Mouse (Mus musculus): ENCODE measurements around the gene Tspan5. TPM values are rescaled to one million over a fixed set of nuclear protein-coding genes. Genes with fewer than 3 reads are reported as not detected.

Tspan5 gene
- polyA plus RNA-seq, 1 experiment from 2014 or later, result 60.2 TPM

GRCm38 (mm10) chr3:138722152-138722551 is 19.8 kb upstream of the Tspan5 start:
- Histone ChIP-seq H3K4me3 (no peak overlapping the region), H3K36me3 (ENCODE audit: poor library complexity, severe bottlenecking) (no peaks in the 10 kb centered on the region), H3K27ac (no peak overlapping the region), H3K9me3 (replicated peaks) (no peaks in the 10 kb centered on the region), H3K4me2 (no peak overlapping the region), H3K4me1 (peaks cover 4% of the 10 kb centered on the region; the same call in 1 of the 2 replicates), H3K9ac (no peak overlapping the region), H3K27me3 (no peaks in the 10 kb centered on the region)
- WGBS, result 89% methylated on average over 5 of the region's 5 CpGs
- ATAC-seq, result no peak

DNA sequence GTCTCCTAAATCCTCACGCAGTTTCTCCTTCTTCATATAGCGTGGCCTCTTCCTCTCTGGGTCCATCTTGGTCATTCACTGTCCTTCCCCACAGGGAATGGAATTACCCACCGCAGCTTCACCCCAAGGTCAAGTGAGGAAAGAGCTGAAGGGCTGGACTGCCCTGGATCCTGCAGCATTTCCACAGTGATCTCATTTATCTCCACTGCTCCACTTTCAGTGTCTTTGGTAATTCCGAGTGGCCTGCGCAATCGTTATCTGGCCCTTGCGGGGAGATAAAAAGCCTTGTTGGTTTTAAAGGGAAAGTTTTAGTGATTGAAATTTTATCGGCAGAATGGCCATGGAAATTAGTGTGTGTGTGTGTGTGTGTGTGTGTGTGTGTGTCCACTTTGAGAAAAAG is 14.4 kb upstream of the Tspan5 start:
- WGBS, result 82% methylated on average over 8 of the region's 8 CpGs
- H3K4me3 ChIP-seq, result no peak overlapping the region
- no peaks in the 10 kb centered on the region for H3K27me3 ChIP-seq
- H3K4me2 ChIP-seq, result no peak overlapping the region
- H3K27ac ChIP-seq, result no peak overlapping the region
- H3K9me3 ChIP-seq (replicated peaks), result no peaks in the 10 kb centered on the region
- H3K4me1 ChIP-seq, result no peaks in the 10 kb centered on the region
- H3K9ac ChIP-seq, result no peak overlapping the region
- no peak for ATAC-seq
- H3K36me3 ChIP-seq (ENCODE audit: poor library complexity, severe bottlenecking), result no peaks in the 10 kb centered on the region

- no peaks in the 10 kb centered on the region for H3K36me3 ChIP-seq (ENCODE audit: poor library complexity, severe bottlenecking)
- H3K9ac ChIP-seq, result no peak overlapping the region
- H3K9me3 ChIP-seq (replicated peaks), result no peaks in the 10 kb centered on the region
- no peak for ATAC-seq
- no peaks in the 10 kb centered on the region for H3K4me1 ChIP-seq
- no peaks in the 10 kb centered on the region for H3K27me3 ChIP-seq
- no peak overlapping the region for H3K4me3 ChIP-seq
- WGBS, result 88% methylated on average over 3 of the region's 3 CpGs
- H3K27ac ChIP-seq, result no peak overlapping the region
- H3K4me2 ChIP-seq, result no peak overlapping the region
Measured at GRCm38 (mm10) chr3:138728840-138729239, 13.2 kb upstream of the Tspan5 start.

DNA sequence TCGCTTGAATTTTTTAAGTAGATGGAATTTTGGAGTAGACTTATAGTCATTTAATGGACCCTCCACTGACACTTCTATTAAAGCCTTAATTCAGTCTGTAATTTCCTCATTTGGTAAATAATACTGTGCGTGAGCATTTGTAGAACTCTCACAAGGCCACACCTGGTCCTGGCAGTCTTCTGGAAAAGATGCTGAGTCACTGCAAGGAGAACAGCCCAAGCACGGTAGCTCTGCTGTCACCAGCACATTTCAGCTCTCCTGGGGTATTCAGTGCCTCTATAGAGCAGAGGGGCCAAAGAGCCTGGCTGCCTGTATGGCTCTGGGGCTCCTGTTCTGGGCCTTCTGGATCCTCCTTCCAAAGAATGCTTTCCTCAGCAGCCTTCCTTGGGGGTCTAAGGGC is 11.2 kb upstream of the Tspan5 start:
- Histone ChIP-seq H3K36me3 (ENCODE audit: poor library complexity, severe bottlenecking) (no peaks in the 10 kb centered on the region), H3K27me3 (no peaks in the 10 kb centered on the region), H3K4me2 (no peak overlapping the region), H3K9ac (no peak overlapping the region), H3K27ac (no peak overlapping the region), H3K4me1 (no peaks in the 10 kb centered on the region), H3K9me3 (replicated peaks) (no peaks in the 10 kb centered on the region), H3K4me3 (no peak overlapping the region)
- no peak for ATAC-seq
- 69% methylated on average over 3 of the region's 3 CpGs for WGBS

DNA sequence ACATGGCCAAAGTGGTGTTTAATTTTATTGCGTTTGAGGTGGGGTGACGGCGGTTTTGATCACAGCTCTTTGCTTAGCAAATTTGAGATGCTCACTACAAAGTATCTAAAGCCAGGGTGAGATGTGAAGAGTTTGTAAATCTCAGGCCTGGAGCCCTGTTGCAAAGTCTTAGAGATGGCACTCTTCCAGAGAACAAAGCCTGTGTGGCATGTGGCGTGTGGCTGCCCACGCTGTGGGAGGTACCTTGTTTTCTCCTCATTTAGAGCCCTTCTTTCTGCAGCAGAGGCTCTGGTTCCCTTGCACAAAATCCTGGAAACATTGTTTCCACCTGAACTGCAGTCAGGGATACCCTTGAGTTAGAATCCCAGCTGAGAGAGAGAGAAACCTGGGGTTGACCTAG is 6.2 kb upstream of the Tspan5 start:
- Histone ChIP-seq H3K9me3 (replicated peaks) (no peaks in the 10 kb centered on the region), H3K27ac (no peak overlapping the region), H3K4me2 (no peak overlapping the region), H3K27me3 (peaks cover 3% of the 10 kb centered on the region; the same call in 1 of the 2 replicates), H3K4me3 (no peak overlapping the region), H3K9ac (no peak overlapping the region), H3K4me1 (no peaks in the 10 kb centered on the region), H3K36me3 (ENCODE audit: poor library complexity, severe bottlenecking) (no peaks in the 10 kb centered on the region)
- ATAC-seq, result no peak
- 83% methylated on average over 5 of the region's 5 CpGs for WGBS

GRCm38 (mm10) chr3:138739150-138739700 is 2.8 kb upstream of the Tspan5 start:
- H3K4me1 ChIP-seq, result peaks cover 12% of the 10 kb centered on the region
- H3K36me3 ChIP-seq (ENCODE audit: poor library complexity, severe bottlenecking), result no peaks in the 10 kb centered on the region
- H3K27ac ChIP-seq, result no peak overlapping the region
- WGBS, result 89% methylated on average over 4 of the region's 4 CpGs
- H3K9me3 ChIP-seq (replicated peaks), result no peaks in the 10 kb centered on the region
- H3K9ac ChIP-seq, result no peak overlapping the region
- no peak overlapping the region for H3K4me3 ChIP-seq
- ATAC-seq, result no peak
- H3K4me2 ChIP-seq, result no peak overlapping the region
- H3K27me3 ChIP-seq, result peaks cover 8% of the 10 kb centered on the region; the same call in 1 of the 2 replicates

DNA sequence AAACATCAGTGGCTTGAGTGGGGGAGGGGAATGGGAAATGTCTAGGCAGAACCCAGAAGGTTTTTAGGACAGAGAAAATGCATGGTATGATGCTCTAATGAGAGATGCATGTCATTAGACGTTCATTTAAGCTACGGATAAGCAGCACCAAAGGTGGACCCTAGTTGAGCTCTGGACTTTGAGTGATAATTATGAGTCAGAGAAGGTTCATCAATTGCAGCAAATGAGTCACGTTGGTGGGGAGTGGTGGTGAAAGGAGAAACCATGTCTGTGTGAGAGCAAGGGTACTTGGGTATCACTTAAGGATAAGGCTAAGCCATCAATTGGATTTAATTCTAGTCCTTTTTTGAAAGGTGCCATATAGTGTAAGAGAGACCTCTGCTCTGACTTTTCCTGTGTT is 1.7 kb upstream of the Tspan5 start:
- no peaks in the 10 kb centered on the region for H3K36me3 ChIP-seq (ENCODE audit: poor library complexity, severe bottlenecking)
- peaks cover 23% of the 10 kb centered on the region for H3K4me1 ChIP-seq
- peaks cover 8% of the 10 kb centered on the region; the same call in 1 of the 2 replicates for H3K27me3 ChIP-seq
- H3K9me3 ChIP-seq (replicated peaks), result no peaks in the 10 kb centered on the region
- H3K27ac ChIP-seq, result no peak overlapping the region
- no peak overlapping the region for H3K9ac ChIP-seq
- ATAC-seq, result no peak
- no peak overlapping the region for H3K4me3 ChIP-seq
- no peak overlapping the region for H3K4me2 ChIP-seq
- WGBS, result 83% methylated on average over 3 of the region's 3 CpGs

- Histone ChIP-seq H3K4me1 (peaks cover 28% of the 10 kb centered on the region), H3K9me3 (replicated peaks) (no peaks in the 10 kb centered on the region), H3K27me3 (peaks cover 8% of the 10 kb centered on the region; the same call in 1 of the 2 replicates), H3K27ac (no peak overlapping the region), H3K9ac (peak overlapping the region; percentile 93; the same call in 1 of the 2 replicates), H3K36me3 (ENCODE audit: poor library complexity, severe bottlenecking) (no peaks in the 10 kb centered on the region), H3K4me3 (peak overlapping the region; percentile 87; the same call in 1 of the 2 replicates), H3K4me2 (peak overlapping the region; percentile 79)
- no peak for ATAC-seq
- 71% methylated on average over 8 of the region's 8 CpGs for WGBS
Measured at GRCm38 (mm10) chr3:138740843-138741540, 1.0 kb upstream of the Tspan5 start.

GRCm38 (mm10) chr3:138742566-138742930 is 553 bp downstream of the Tspan5 start:
- peaks cover 31% of the 10 kb centered on the region for H3K4me1 ChIP-seq
- WGBS, result under 1% methylated on average over 23 of the region's 23 CpGs
- H3K9me3 ChIP-seq (replicated peaks), result no peaks in the 10 kb centered on the region
- no peaks in the 10 kb centered on the region for H3K36me3 ChIP-seq (ENCODE audit: poor library complexity, severe bottlenecking)
- peak; percentile 9 for ATAC-seq
- H3K4me3 ChIP-seq, result peak overlapping the region; percentile 87
- H3K4me2 ChIP-seq, result peak overlapping the region; percentile 79
- H3K9ac ChIP-seq, result peak overlapping the region; percentile 93
- peak overlapping the region; percentile 91 for H3K27ac ChIP-seq
- peaks cover 8% of the 10 kb centered on the region; the same call in 1 of the 2 replicates for H3K27me3 ChIP-seq

DNA sequence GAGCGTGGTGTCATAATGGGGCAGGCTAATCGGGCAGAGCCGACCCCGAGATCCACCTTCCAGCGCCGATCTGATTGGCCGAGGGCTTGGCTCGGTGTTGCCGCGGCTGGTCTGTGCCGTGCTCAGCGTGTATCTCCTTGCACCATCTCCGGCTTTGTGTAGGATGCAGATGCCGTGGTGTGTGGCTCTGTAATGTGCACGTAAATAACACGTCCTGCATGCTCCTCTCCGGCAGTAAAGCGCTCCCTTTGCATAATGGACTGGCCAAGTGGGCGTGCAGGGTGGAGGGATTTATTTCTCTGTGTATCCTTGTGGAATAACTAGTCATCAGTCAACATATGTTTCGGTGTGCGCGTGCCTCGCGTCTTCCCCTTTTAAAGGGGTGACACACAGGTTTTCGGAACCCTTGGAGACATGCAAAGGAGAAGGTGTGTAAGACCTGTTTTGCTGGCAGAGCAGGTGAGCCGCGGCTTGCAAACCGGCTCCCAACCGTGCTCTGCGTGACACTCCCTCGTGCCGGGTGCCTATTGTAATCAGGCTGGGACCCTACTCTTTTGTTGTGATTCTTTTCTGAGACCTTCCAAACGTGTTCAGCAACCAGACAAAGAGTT is 1.2 kb downstream of the Tspan5 start:
- under 1% methylated on average over 33 of the region's 33 CpGs for WGBS
- ATAC-seq, result peak; percentile 86
- H3K9me3 ChIP-seq (replicated peaks), result no peaks in the 10 kb centered on the region
- peak overlapping the region; percentile 91 for H3K27ac ChIP-seq
- H3K36me3 ChIP-seq (ENCODE audit: poor library complexity, severe bottlenecking), result no peaks in the 10 kb centered on the region
- H3K4me1 ChIP-seq, result peaks cover 31% of the 10 kb centered on the region
- H3K27me3 ChIP-seq, result peaks cover 8% of the 10 kb centered on the region; the same call in 1 of the 2 replicates
- peak overlapping the region; percentile 87 for H3K4me3 ChIP-seq
- peak overlapping the region; percentile 79 for H3K4me2 ChIP-seq
- H3K9ac ChIP-seq, result peak overlapping the region; percentile 93

DNA sequence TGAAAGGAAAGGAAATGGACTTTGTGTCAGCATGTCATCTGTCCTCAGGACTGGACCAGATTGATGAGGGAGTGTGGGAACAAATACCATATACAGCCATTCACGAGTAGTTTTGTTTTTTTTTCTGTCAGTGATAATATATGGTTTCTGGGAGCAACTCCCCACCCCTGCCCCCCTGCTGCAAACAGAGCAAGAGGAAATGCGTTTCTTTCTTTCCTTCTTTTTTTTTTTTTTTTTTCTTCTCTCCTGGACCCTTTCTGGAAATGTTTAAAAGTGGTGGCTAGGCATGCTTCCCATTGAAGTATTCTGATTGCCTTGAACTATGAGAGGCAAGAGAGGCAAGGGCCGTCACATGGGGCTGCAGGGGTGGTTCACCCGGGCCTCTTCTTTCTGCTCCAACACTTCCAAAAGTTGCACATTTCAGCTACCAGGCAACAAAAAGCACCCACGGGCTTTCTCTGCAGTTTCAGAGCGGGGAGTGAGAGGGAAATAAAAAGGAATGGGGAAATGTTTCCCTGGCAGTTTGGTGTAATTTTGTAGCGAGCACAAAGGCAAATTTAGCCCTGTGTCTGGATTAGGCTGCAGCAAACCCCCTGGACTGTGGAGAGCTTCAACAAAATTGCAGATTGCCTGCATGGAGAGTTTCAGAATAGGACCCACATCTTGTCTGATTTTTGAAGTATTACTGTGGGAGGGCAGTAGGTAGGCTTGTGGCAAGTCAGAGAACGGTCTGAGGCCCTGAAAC is 2.2 kb downstream of the Tspan5 start:
- H3K4me2 ChIP-seq, result peak overlapping the region; percentile 79
- peak overlapping the region; percentile 93 for H3K9ac ChIP-seq
- H3K27me3 ChIP-seq, result peaks cover 8% of the 10 kb centered on the region; the same call in 1 of the 2 replicates
- WGBS, result 20% methylated on average over 8 of the region's 8 CpGs
- H3K27ac ChIP-seq, result no peak overlapping the region; the same call in 1 of the 2 replicates
- ATAC-seq, result no peak
- H3K4me1 ChIP-seq, result peaks cover 31% of the 10 kb centered on the region
- no peaks in the 10 kb centered on the region for H3K9me3 ChIP-seq (replicated peaks)
- no peaks in the 10 kb centered on the region for H3K36me3 ChIP-seq (ENCODE audit: poor library complexity, severe bottlenecking)
- peak overlapping the region; percentile 87 for H3K4me3 ChIP-seq

- no peak for ATAC-seq
- H3K9ac ChIP-seq, result 0 out of 2 replicates have a peak overlapping the region, but pooled peaks have one; percentile 19
- peaks cover 31% of the 10 kb centered on the region for H3K4me1 ChIP-seq
- H3K4me3 ChIP-seq, result 0 out of 2 replicates have a peak overlapping the region, but pooled peaks have one; percentile 87
- H3K36me3 ChIP-seq (ENCODE audit: poor library complexity, severe bottlenecking), result no peaks in the 10 kb centered on the region
- H3K27ac ChIP-seq, result no peak overlapping the region
- H3K27me3 ChIP-seq, result peaks cover 8% of the 10 kb centered on the region; the same call in 1 of the 2 replicates
- WGBS, result 71% methylated on average over 11 of the region's 11 CpGs
- peak overlapping the region; percentile 79 for H3K4me2 ChIP-seq
- no peaks in the 10 kb centered on the region for H3K9me3 ChIP-seq (replicated peaks)
Measured at GRCm38 (mm10) chr3:138745091-138745490, 3.1 kb downstream of the Tspan5 start.
